10 mouse cellular contexts compared by ENCODE assay signal in genomic region chr13:69991892-69992261, GRCm38 (mm10).
DNase-seq lines count a peak whose midpoint lies in the region; ATAC-seq and TF ChIP-seq lines count a peak whose summit lies in the region.
"Had no signal": no experiment of that assay in that cellular context is flagged by ENCODE, and none has a peak within 500 bp of the region (broad histone marks: within the 10 kb centered on the region; RNA-seq: fewer than 3 reads in every experiment).

No protein-coding gene starts in this region.

- H3K4me3 ChIP-seq in layer of hippocampus, adult 2 months: peak overlapping the region; percentile 8; the same call in 1 of the 2 replicates
- peak overlapping the region; percentile 25 for H3K4me3 ChIP-seq in forebrain, embryonic 16.5 days (replicated peaks; ENCODE audit: low read length)
- H3K4me3 ChIP-seq: heart, embryonic 15.5 days; kidney, embryonic 15.5 days had no signal

- H3K9ac ChIP-seq in forebrain, embryonic 16.5 days (replicated peaks; ENCODE audit: low read depth, low read length): peak overlapping the region; percentile 22; the same call in 1 of the 2 replicates
- H3K9ac ChIP-seq: heart, embryonic 15.5 days; kidney, embryonic 15.5 days had no signal

- H3K27me3 ChIP-seq in forebrain, embryonic 16.5 days (replicated peaks; ENCODE audit: control insufficient read depth, insufficient read depth, low read length): no peaks in the 10 kb centered on the region
- H3K27me3 ChIP-seq: kidney, embryonic 15.5 days had no signal

- ATAC-seq in forebrain, embryonic 16.5 days: peak; percentile 51

- TF ChIP-seq CTCF in layer of hippocampus, adult 2 months (conservative IDR thresholded peaks at IDR 0.05): no peak

- DNase-seq in layer of hippocampus, adult 2 months (ENCODE audit: low spot score in 2 of 2): peak; percentile 18 to 46
- no peak for DNase-seq in layer of hippocampus, adult 18-20 months (ENCODE audit: low spot score in 2 of 2)
- DNase-seq in layer of hippocampus, postnatal 25 days (ENCODE audit: extremely low spot score in 1 of 2, low spot score in 1 of 2): peak; percentile 18 to 27
- peak; percentile 18 to 25 for DNase-seq in right cerebral cortex, adult 2 months (ENCODE audit: low spot score in 2 of 2)
- no peak for DNase-seq in thymus, postnatal 10 days (ENCODE audit: low spot score in 2 of 2)
- no peak for DNase-seq in kidney, adult 18-20 months
- no peak for DNase-seq in thymus, postnatal 25 days

- no peaks in the 10 kb centered on the region for H3K9me3 ChIP-seq in forebrain, embryonic 16.5 days (ENCODE audit: control insufficient read depth, low read length)
- H3K9me3 ChIP-seq: heart, embryonic 15.5 days; kidney, embryonic 15.5 days had no signal

- H3K4me2 ChIP-seq in forebrain, embryonic 16.5 days (ENCODE audit: low read length): peak overlapping the region; percentile 44
- H3K4me2 ChIP-seq: heart, embryonic 15.5 days; kidney, embryonic 15.5 days had no signal

- no peaks in the 10 kb centered on the region for H3K36me3 ChIP-seq in forebrain, embryonic 16.5 days (ENCODE audit: control insufficient read depth, insufficient read depth)
- H3K36me3 ChIP-seq: heart, embryonic 15.5 days; kidney, embryonic 15.5 days had no signal

- 26% methylated on average over 14 of the region's 14 CpGs for WGBS in forebrain, embryonic 16.5 days

- H3K4me1 ChIP-seq in forebrain, embryonic 16.5 days (replicated peaks; ENCODE audit: control insufficient read depth, insufficient read depth, low read length): peaks cover 42% of the 10 kb centered on the region

- H3K27ac ChIP-seq in layer of hippocampus, adult 2 months: peak overlapping the region; percentile 28; the same call in 1 of the 2 replicates
- peak overlapping the region; percentile 89 for H3K27ac ChIP-seq in forebrain, embryonic 16.5 days (ENCODE audit: low read length)
- H3K27ac ChIP-seq: heart, embryonic 15.5 days; kidney, embryonic 15.5 days had no signal

Comparison
In these comparisons a context has a peak if more than half of its experiments do, and no peak if none do; other contexts are left out.
1. DNase-seq: peak in layer of hippocampus, adult 2 months (2 of 2), layer of hippocampus, postnatal 25 days (2 of 2) and right cerebral cortex, adult 2 months (2 of 2); none in layer of hippocampus, adult 18-20 months (0 of 2), thymus, postnatal 10 days (0 of 2), kidney, adult 18-20 months (single experiment) and thymus, postnatal 25 days (single experiment).